Mouse (Mus musculus) MEL (cell line): ENCODE measurements around the gene Zswim9. TPM values are rescaled to one million over a fixed set of nuclear protein-coding genes. Genes with fewer than 3 reads are reported as not detected.
A peak's percentile ranks its signal among the peaks of the same experiment; 100 is the strongest.

Experiments used
- DNase-seq: peaks from one replicate; pipeline ENCODE4 v3.0.0; 2011; ENCODE audit warnings: low read depth, low spot score
- H3K27ac ChIP-seq: 2 replicates; pipeline ENCODE4 v1.5.1; 2012; ENCODE audit warnings: low read depth, mild to moderate bottlenecking, control low read depth, low read length, moderate library complexity; ENCODE audit not compliant: control insufficient read depth
- H3K27me3 ChIP-seq, 2 experiments: fragments of 150-350 bp in 1 of 2; sonication (generic) in 1 of 2; 2 replicates each; pipeline ENCODE4 v1.6.1; 2012; ENCODE audit warnings: low read length in 2 of 2, mild to moderate bottlenecking in 2 of 2, improper control_type of control experiment in 1 of 2, moderate library complexity in 1 of 2; ENCODE audit not compliant: insufficient read depth in 2 of 2, control insufficient read depth in 1 of 2
- H3K36me3 ChIP-seq, 2 experiments: 2 replicates each; pipeline ENCODE4 v1.6.1; 2012 to 2014; ENCODE audit warnings: low read length in 2 of 2, improper control_type of control experiment in 1 of 2, inconsistent platforms in 1 of 2, mild to moderate bottlenecking in 1 of 2; ENCODE audit not compliant: insufficient read depth in 2 of 2, control insufficient read depth in 1 of 2
- H3K4me1 ChIP-seq, 2 experiments: fragments of 150-350 bp in 1 of 2; sonication (generic) in 1 of 2; 2 replicates each; pipeline ENCODE4 v1.6.1; 2012; ENCODE audit warnings: low read length in 2 of 2, improper control_type of control experiment in 1 of 2, mild to moderate bottlenecking in 1 of 2; ENCODE audit not compliant: insufficient read depth in 2 of 2, control insufficient read depth in 1 of 2
- H3K4me3 ChIP-seq, 2 experiments: fragments of 150-350 bp in 1 of 2; sonication (generic) in 1 of 2; 2 replicates each; pipeline ENCODE4 v1.5.1; 2012; ENCODE audit warnings: low read depth in 2 of 2, low read length in 2 of 2, mild to moderate bottlenecking in 2 of 2, moderate library complexity in 2 of 2, control low read depth in 1 of 2, improper control_type of control experiment in 1 of 2; ENCODE audit not compliant: control insufficient read depth in 1 of 2, insufficient read depth in 1 of 2
- H3K79me2 ChIP-seq: 2 replicates; pipeline ENCODE4 v1.6.1; 2012; ENCODE audit warnings: mild to moderate bottlenecking, low read length, moderate library complexity; ENCODE audit not compliant: control insufficient read depth, poor library complexity, insufficient read depth
- H3K9ac ChIP-seq: 2 replicates; pipeline ENCODE4 v1.6.1; 2012; ENCODE audit warnings: low read depth, mild to moderate bottlenecking, control low read depth, low read length, moderate library complexity; ENCODE audit not compliant: control insufficient read depth, poor library complexity, severe bottlenecking
- H3K9me3 ChIP-seq: fragments of 150-350 bp; sonication (generic); replicated peaks from 2 replicates; pipeline ENCODE4 v1.6.1; 2012; ENCODE audit warnings: mild to moderate bottlenecking, low read length, improper control_type of control experiment, moderate library complexity; ENCODE audit not compliant: insufficient read depth
- CHD1 ChIP-seq: IDR thresholded peaks from 2 replicates; pipeline ENCODE4 v1.6.1; 2012; ENCODE audit warnings: low read depth, mild to moderate bottlenecking, inconsistent platforms, low read length, improper control_type of control experiment
- CHD2 ChIP-seq: IDR thresholded peaks from 2 replicates; pipeline ENCODE4 v1.6.1; 2011; ENCODE audit warnings: low read length, improper control_type of control experiment
- CTCF ChIP-seq, 3 experiments: IDR thresholded peaks in 2 of 3; conservative IDR thresholded peaks in 1 of 3; 2 replicates each; pipeline ENCODE4 v1.5.1; 2011 to 2012; ENCODE audit warnings: low read length in 3 of 3, low read depth in 2 of 3, mild to moderate bottlenecking in 2 of 3, improper control_type of control experiment in 1 of 3, inconsistent platforms in 1 of 3, mixed read lengths in 1 of 3, moderate library complexity in 1 of 3; ENCODE audit not compliant: control insufficient read depth in 1 of 3, insufficient read depth in 1 of 3, poor library complexity in 1 of 3, severe bottlenecking in 1 of 3
- E2F4 ChIP-seq: IDR thresholded peaks from 2 replicates; pipeline ENCODE4 v1.6.1; 2011; ENCODE audit warnings: low read depth, low read length, improper control_type of control experiment, borderline replicate concordance
- ELF1 ChIP-seq: IDR thresholded peaks from 2 replicates; pipeline ENCODE4 v1.6.1; 2014; ENCODE audit warnings: low read depth, mild to moderate bottlenecking, inconsistent platforms, low read length, improper control_type of control experiment, moderate library complexity
- EP300 ChIP-seq, 2 experiments: IDR thresholded peaks; 2 replicates each; pipeline ENCODE4 v1.6.1; 2011; ENCODE audit warnings: improper control_type of control experiment in 2 of 2, low read length in 2 of 2, low read depth in 1 of 2, mild to moderate bottlenecking in 1 of 2
- ETS1 ChIP-seq: IDR thresholded peaks from 2 replicates; pipeline ENCODE4 v1.6.1; 2012; ENCODE audit warnings: low read depth, mild to moderate bottlenecking, inconsistent platforms, low read length, improper control_type of control experiment, moderate library complexity
- GABPA ChIP-seq: IDR thresholded peaks from 2 replicates; pipeline ENCODE4 v1.6.1; 2012; ENCODE audit warnings: low read depth, mild to moderate bottlenecking, inconsistent platforms, low read length, improper control_type of control experiment, moderate library complexity
- GATA1 ChIP-seq: IDR thresholded peaks from 2 replicates; pipeline ENCODE4 v1.6.1; 2011; ENCODE audit warnings: low read depth, low read length, improper control_type of control experiment
- HCFC1 ChIP-seq: IDR thresholded peaks from 2 replicates; pipeline ENCODE4 v1.6.1; 2012; ENCODE audit warnings: low read depth, mild to moderate bottlenecking, inconsistent platforms, low read length, improper control_type of control experiment, moderate library complexity
- JUND ChIP-seq: IDR thresholded peaks from 2 replicates; pipeline ENCODE4 v1.6.1; 2011; ENCODE audit warnings: low read depth, mild to moderate bottlenecking, improper control_type of control experiment, low read length
- KAT2A ChIP-seq: conservative IDR thresholded peaks from 2 replicates; pipeline ENCODE4 v1.6.1; 2012; ENCODE audit warnings: low read depth, low read length, improper control_type of control experiment, inconsistent platforms
- MAFK ChIP-seq: IDR thresholded peaks from 2 replicates; pipeline ENCODE4 v1.6.1; 2011; ENCODE audit warnings: low read depth, mild to moderate bottlenecking, low read length, improper control_type of control experiment, borderline replicate concordance
- MAX ChIP-seq: IDR thresholded peaks from 2 replicates; pipeline ENCODE4 v1.6.1; 2011; ENCODE audit warnings: low read length, improper control_type of control experiment
- MAZ ChIP-seq: IDR thresholded peaks from 2 replicates; pipeline ENCODE4 v1.6.1; 2012; ENCODE audit warnings: low read depth, mild to moderate bottlenecking, inconsistent platforms, low read length, improper control_type of control experiment
- MEF2A ChIP-seq: IDR thresholded peaks from 2 replicates; pipeline ENCODE4 v1.6.1; 2014; ENCODE audit warnings: low read depth, mild to moderate bottlenecking, inconsistent platforms, low read length, improper control_type of control experiment; ENCODE audit not compliant: poor library complexity, insufficient replicate concordance, severe bottlenecking; ENCODE audit errors: extremely low read depth
- MXI1 ChIP-seq: IDR thresholded peaks from 2 replicates; pipeline ENCODE4 v1.6.1; 2011; ENCODE audit warnings: mild to moderate bottlenecking, low read depth, low read length, improper control_type of control experiment
- MYB ChIP-seq: IDR thresholded peaks from 2 replicates; pipeline ENCODE4 v1.6.1; 2011; ENCODE audit warnings: mild to moderate bottlenecking, low read depth, low read length, improper control_type of control experiment
- MYC ChIP-seq: IDR thresholded peaks from 2 replicates; pipeline ENCODE4 v1.6.1; 2011; ENCODE audit warnings: low read depth, mild to moderate bottlenecking, low read length, improper control_type of control experiment, moderate library complexity
- NELFE ChIP-seq: IDR thresholded peaks from 2 replicates; pipeline ENCODE4 v1.6.1; 2011; ENCODE audit warnings: low read depth, low read length, improper control_type of control experiment
- NRF1 ChIP-seq: IDR thresholded peaks from 2 replicates; pipeline ENCODE4 v1.6.1; 2014; ENCODE audit warnings: low read depth, mild to moderate bottlenecking, inconsistent platforms, low read length, improper control_type of control experiment, moderate library complexity; ENCODE audit not compliant: poor library complexity, insufficient read depth, severe bottlenecking
- POLR2A ChIP-seq, 2 experiments: IDR thresholded peaks; 2 replicates each; pipeline ENCODE4 v1.6.1; 2011 to 2012; ENCODE audit warnings: low read length in 2 of 2, mild to moderate bottlenecking in 2 of 2, control low read depth in 1 of 2, improper control_type of control experiment in 1 of 2, low read depth in 1 of 2, moderate library complexity in 1 of 2; ENCODE audit not compliant: control insufficient read depth in 1 of 2, insufficient read depth in 1 of 2, poor library complexity in 1 of 2
- POLR2AphosphoS2 ChIP-seq: IDR thresholded peaks from 2 replicates; pipeline ENCODE4 v1.6.1; 2011; ENCODE audit warnings: low read length, improper control_type of control experiment
- POLR2AphosphoS5 ChIP-seq: IDR thresholded peaks from 2 replicates; pipeline ENCODE4 v1.6.1; 2012; ENCODE audit warnings: low read depth, borderline replicate concordance, mild to moderate bottlenecking, inconsistent platforms, low read length, moderate library complexity, mixed read lengths
- RAD21 ChIP-seq: IDR thresholded peaks from 2 replicates; pipeline ENCODE4 v1.6.1; 2011; ENCODE audit warnings: mild to moderate bottlenecking, low read depth, low read length, improper control_type of control experiment
- RCOR1 ChIP-seq: IDR thresholded peaks from 2 replicates; pipeline ENCODE4 v1.6.1; 2012; ENCODE audit warnings: low read depth, mild to moderate bottlenecking, inconsistent platforms, low read length, improper control_type of control experiment
- SIN3A ChIP-seq: IDR thresholded peaks from 2 replicates; pipeline ENCODE4 v1.6.1; 2012; ENCODE audit warnings: low read length, improper control_type of control experiment, inconsistent platforms
- SMC3 ChIP-seq: IDR thresholded peaks from 2 replicates; pipeline ENCODE4 v1.6.1; 2011; ENCODE audit warnings: low read depth, low read length, improper control_type of control experiment
- TAL1 ChIP-seq: IDR thresholded peaks from 2 replicates; pipeline ENCODE4 v1.6.1; 2012; ENCODE audit warnings: mild to moderate bottlenecking, inconsistent platforms, low read length, moderate library complexity, mixed read lengths
- TBP ChIP-seq: IDR thresholded peaks from 2 replicates; pipeline ENCODE4 v1.8.0; 2011; ENCODE audit warnings: low read depth, low read length, improper control_type of control experiment
- TCF12 ChIP-seq: IDR thresholded peaks from 2 replicates; pipeline ENCODE4 v1.6.1; 2014; ENCODE audit warnings: low read depth, mild to moderate bottlenecking, inconsistent platforms, low read length, improper control_type of control experiment, moderate library complexity
- USF2 ChIP-seq, 2 experiments: IDR thresholded peaks; 2 replicates each; pipeline ENCODE4 v1.6.1; 2011 to 2012; ENCODE audit warnings: improper control_type of control experiment in 2 of 2, low read length in 2 of 2, borderline replicate concordance in 1 of 2, inconsistent platforms in 1 of 2, low read depth in 1 of 2, mild to moderate bottlenecking in 1 of 2; ENCODE audit not compliant: insufficient read depth in 1 of 2
- ZC3H11A ChIP-seq: IDR thresholded peaks from 2 replicates; pipeline ENCODE4 v1.6.1; 2012; ENCODE audit warnings: low read depth, mild to moderate bottlenecking, inconsistent platforms, low read length, improper control_type of control experiment
- ZKSCAN1 ChIP-seq: IDR thresholded peaks from 2 replicates; pipeline ENCODE4 v1.6.1; 2012; ENCODE audit warnings: low read depth, mild to moderate bottlenecking, inconsistent platforms, low read length, improper control_type of control experiment, moderate library complexity
- ZMIZ1 ChIP-seq: IDR thresholded peaks from 2 replicates; pipeline ENCODE4 v1.6.1; 2012; ENCODE audit warnings: low read depth, mild to moderate bottlenecking, inconsistent platforms, low read length, improper control_type of control experiment, moderate library complexity
- polyA plus RNA-seq, 2 experiments: library from polyadenylated mRNA; stranded (reverse) in 1 of 2; unstranded in 1 of 2; fragments of >175 nt in 1 of 2; fragments of >200 nt in 1 of 2; gene quantifications; 2 replicates each; pipeline versions ENCODE4 v1.2.1 to v1.2.4; 2012; ENCODE audit warnings: low replicate concordance in 2 of 2, low read depth in 1 of 2; ENCODE audit not compliant: insufficient read length in 2 of 2, insufficient read depth in 1 of 2, missing spikeins in 1 of 2
- total RNA-seq: library from RNA; depleted of rRNA; stranded (reverse); fragments of 300-350 nt; gene quantifications from 2 replicates; pipeline ENCODE4 v1.2.3, GENCODE M21; 2012

Gene Zswim9
- total and polyA plus RNA-seq, 3 experiments: 6.1 to 46.6 (median 7.7) TPM

GRCm38 (mm10) chr7:13293878-13294855, 15.6 kb upstream of the Zswim9 start:
- peak; percentile 51 for DNase-seq
- Histone ChIP-seq H3K9me3 (no peaks in the 10 kb centered on the region), H3K79me2 (no peaks in the 10 kb centered on the region), H3K27ac (peak overlapping the region; percentile 19; the same call in 1 of the 2 replicates), H3K4me3 (no peak overlapping the region), H3K36me3 (peaks cover 13 to 18% of the 10 kb centered on the region in 2 experiments; a peak in 3 of 4 replicates), H3K27me3 (no peaks in the 10 kb centered on the region), H3K9ac (no peak overlapping the region), H3K4me1 (peaks cover 2 to 11% of the 10 kb centered on the region in 2 experiments; a peak in 3 of 4 replicates)
- TF ChIP-seq MYC: no peak
- no peak for TF ChIP-seq TCF12
- no peak for TF ChIP-seq TBP
- no peak for TF ChIP-seq HCFC1
- TF ChIP-seq GABPA: no peak
- TF ChIP-seq MAX: no peak
- TF ChIP-seq CHD1: no peak
- no peak for TF ChIP-seq MXI1
- no peak for TF ChIP-seq ZKSCAN1
- no peak for TF ChIP-seq POLR2AphosphoS2
- no peak for TF ChIP-seq CHD2
- no peak for TF ChIP-seq CTCF (IDR thresholded peaks at IDR 0.05 in 2 of 3, conservative IDR thresholded peaks at IDR 0.05 in 1 of 3; ENCODE audit: control insufficient read depth in 1 of 3, insufficient read depth in 1 of 3, low read depth in 2 of 3, low read length in 3 of 3, poor library complexity in 1 of 3, severe bottlenecking in 1 of 3)
- no peak for TF ChIP-seq NELFE
- TF ChIP-seq MAFK: no peak
- TF ChIP-seq TAL1: peak; percentile 17; the same call in 1 of the 2 replicates
- TF ChIP-seq GATA1: peak; percentile 52
- no peak for TF ChIP-seq NRF1
- no peak for TF ChIP-seq MEF2A
- TF ChIP-seq EP300 (IDR thresholded peaks at IDR 0.05; ENCODE audit: low read depth in 1 of 2, low read length in 2 of 2): peak; percentile 51 to 65
- TF ChIP-seq USF2 (IDR thresholded peaks at IDR 0.05; ENCODE audit: borderline replicate concordance in 1 of 2, insufficient read depth in 1 of 2, low read depth in 1 of 2, low read length in 2 of 2): no peak
- no peak for TF ChIP-seq ELF1
- no peak for TF ChIP-seq E2F4
- TF ChIP-seq SMC3: no peak
- no peak for TF ChIP-seq KAT2A
- TF ChIP-seq ZC3H11A: no peak
- peak; percentile 28; the same call in 1 of the 2 replicates for TF ChIP-seq ETS1
- no peak for TF ChIP-seq JUND
- TF ChIP-seq RAD21: no peak
- no peak for TF ChIP-seq POLR2AphosphoS5
- TF ChIP-seq ZMIZ1: no peak
- no peak for TF ChIP-seq POLR2A (IDR thresholded peaks at IDR 0.05; ENCODE audit: control insufficient read depth in 1 of 2, insufficient read depth in 1 of 2, low read depth in 1 of 2, low read length in 2 of 2, poor library complexity in 1 of 2)
- peak; percentile 26; the same call in 1 of the 2 replicates for TF ChIP-seq SIN3A
- TF ChIP-seq MAZ: no peak
- no peak for TF ChIP-seq MYB
- 0 out of 2 replicates have a peak, but pooled peaks have one; percentile 44 for TF ChIP-seq RCOR1
